Mouse (Mus musculus): Measurements from ENCODE around the gene Lnx2.

- no peak for TF ChIP-seq CTCF (IDR thresholded peaks at IDR 0.05; ENCODE audit: extremely low read depth, insufficient read length, insufficient replicate concordance, low read depth, low read length)
- TF ChIP-seq POLR2A (IDR thresholded peaks at IDR 0.05; ENCODE audit: low read depth, low read length) = no peak
Observed at GRCm38 (mm10) chr5:147078110-147078900, 1.9 kb upstream of the Lnx2 start.
